Mouse (Mus musculus): ENCODE results near the gene E130309D02Rik.

Gene E130309D02Rik

DNA sequence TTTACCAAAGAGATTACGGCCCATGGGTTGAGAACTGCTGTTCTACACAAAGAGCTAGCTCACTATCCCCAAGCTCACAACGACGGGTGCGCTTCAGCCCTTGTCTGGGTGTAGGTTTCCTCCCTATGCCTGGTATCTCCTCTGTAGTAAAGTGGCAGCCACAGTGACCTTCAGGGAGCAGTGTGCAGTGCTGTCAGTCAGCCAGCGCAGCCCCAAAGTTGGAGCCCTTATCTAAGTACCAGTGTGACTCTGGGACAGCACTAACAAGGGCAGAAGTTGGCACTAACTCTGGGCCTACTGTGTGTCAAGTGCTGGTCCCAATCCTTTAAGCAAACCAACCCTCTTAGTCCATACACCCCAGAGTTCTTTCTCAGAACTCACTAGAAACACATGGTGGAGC is 6.3 kb downstream of the E130309D02Rik start:
- DNase-seq, result no peak

DNA sequence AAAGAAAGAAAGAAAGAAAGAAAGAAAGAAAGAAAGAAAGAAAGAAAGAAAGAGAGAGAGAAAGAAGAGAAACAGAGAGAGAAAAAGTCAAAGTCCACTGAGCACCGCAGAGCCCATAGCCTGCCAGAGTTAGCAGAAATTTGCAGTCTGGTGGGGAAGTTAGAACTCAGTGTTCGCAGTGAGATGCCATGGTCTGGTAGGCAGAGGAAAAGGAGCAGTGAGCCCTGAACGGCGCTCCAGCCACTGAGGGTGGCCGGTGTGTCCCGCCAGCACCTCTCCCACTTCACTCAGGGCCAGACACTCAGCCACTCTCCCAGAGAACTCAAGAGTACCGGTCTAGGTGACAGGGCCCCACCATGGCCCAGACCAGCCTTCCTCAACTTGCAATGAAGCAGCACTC is 10.9 kb downstream of the E130309D02Rik start:
- no peak for DNase-seq

DNA sequence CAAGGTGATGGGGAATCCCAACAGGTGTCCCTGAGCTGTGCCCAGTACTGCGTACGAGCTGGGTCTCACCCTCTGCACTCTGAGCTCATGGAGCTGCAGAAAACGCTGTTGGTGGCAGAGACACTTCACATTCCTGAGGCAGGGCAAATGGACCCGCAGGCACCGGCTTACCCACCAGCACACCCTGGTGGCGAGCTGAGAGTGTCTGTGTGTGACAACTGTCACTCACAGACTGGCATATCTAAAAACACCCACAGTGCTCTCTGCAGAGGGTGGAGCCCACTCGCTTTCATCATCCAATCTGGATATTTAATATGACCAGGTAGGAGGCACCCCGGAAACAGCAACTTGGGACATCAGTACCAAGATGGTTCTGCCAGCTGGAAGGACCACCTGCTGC is 13.9 kb downstream of the E130309D02Rik start:
- DNase-seq, result no peak

DNA sequence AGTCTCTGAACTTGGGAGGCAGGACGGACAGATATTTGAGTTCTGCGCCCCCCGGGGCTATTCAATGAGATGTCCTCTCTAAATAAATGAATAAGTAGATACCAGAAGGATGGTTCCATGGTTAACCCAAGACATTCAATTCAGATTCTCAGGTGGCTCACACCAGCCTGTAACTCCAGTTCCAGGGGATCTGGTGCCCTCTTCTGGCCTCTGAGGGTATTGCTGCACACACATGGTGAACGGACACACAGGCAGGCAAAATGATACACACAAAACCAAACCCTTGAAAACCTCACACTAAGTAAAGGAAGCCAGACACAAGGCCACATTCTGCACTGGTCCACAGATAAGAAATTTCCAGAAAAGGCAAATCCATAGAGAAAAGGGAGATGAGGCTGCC is 15.5 kb downstream of the E130309D02Rik start:
- DNase-seq, result peak; percentile 61 to 66

DNA sequence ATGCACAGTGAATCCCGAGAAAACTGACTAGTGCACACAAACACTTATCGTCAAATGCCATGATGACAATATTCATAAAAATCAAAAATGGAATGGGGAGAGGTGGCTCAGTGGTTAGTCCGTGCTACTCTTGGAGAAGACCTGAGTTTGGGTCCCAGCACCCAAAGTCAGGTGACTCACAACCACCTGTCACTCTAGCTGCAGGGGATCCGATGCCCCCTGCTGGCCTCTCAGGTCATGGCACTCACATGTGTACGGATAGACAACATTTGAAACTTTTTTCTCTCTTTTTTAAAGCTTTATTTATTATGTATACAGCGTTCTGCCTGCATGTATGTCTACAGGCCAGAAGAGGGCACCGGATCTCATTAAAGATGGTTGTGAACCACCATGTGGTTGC is 16.8 kb downstream of the E130309D02Rik start:
- no peak for DNase-seq

DNA sequence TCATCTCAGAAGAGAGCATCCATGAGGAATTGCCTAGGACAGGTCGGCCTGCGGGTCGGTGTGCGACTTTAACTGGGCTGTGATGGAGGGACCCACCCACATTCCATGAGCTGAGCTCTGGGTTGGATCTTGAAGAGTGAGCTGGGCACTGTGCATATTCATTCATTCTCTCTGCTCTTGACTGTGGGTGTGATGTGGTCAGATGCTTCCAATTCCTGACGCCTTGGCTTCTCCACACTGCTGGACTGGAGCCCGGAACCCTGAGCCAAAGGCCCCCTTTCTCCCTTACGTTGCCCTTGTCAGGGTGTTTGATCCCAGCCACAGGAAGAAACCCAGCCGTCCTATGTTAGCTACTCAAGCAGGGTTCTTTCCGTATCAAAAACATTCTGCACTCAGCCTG is 17.2 kb downstream of the E130309D02Rik start:
- DNase-seq, result no peak

DNA sequence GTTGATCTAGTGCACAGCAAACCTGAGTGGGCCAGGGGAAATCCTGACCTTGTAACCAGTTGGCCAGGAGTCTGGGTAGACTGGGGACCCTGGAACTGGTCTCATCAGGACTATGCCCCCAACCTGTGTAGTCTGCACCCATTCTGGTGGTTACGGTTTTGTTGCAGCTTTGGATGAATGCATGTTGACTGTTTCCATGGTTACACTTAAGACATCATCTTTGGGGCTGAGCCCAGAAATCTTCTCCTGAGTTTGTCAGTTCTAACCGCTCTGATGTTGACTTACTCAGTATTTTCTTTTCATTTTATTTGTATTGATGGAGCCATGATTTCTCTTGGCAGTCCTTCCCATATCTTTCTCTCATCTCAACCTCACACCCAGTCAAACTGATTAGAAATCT is 19.8 kb downstream of the E130309D02Rik start:
- no peak for DNase-seq

DNA sequence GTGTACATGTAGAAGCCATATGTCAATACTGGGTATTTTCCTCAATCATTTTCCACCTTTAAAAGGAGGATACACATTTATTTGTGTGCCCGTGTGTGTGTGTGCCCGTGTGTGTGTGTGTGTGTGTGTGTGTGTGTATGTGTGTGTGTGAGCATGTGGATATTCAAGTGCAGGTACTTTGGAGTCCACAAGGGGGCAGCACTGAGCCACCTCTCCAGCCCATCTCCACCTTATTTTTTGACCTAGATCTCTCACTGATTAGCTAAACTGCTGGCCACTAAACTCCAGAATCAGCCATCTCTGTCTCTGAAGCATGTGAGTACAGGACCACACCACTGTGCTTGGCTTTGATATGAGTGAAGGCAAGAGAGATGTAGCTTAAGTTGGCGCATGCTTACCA is 20.3 kb downstream of the E130309D02Rik start:
- no peak for DNase-seq

DNA sequence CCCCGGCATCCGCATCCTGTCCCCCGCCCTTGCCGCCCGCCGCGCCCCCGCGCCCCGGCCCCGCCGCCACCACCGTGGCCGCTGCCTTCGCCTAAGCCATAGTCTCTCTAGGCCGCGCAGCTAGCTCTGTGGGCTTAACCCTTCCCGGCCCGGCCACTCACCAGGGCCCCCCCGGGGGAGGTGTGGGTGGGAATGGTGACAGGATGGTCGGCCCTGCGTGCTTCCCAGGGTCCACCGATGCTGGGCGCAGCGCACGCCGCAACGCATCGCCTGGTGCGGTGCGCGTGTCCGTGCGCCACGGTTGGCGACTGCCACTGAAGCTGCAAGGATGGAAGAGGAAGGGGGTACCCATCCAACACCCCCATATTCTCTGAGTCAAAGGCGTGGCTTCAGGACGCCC is 21.8 kb downstream of the E130309D02Rik start, which contains the start of gene Zfp853:
Zfp853 (minus strand) TSS at position 220 of the 400 bp plus-strand sequence.
- DNase-seq, result no peak

DNA sequence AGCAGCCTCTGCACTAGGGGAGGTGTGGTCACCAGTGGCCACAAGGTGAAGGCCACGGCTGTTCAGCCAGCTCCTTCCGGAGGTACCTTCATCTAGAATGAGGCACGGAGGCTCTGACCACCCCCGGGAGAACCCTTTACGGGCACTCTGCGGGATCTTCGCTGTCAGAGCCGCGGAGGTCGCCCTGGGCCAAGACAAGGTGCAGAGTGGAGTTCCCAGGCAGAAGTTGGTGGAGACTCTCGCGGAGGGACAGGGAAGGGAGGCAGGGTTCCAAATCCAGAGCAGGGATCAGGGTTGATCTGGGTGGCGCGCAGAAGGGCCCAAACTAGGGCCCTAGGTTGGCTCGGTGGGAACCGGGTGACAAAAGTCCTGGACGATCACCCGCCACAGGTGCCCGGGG is 22.3 kb downstream of the E130309D02Rik start:
- DNase-seq, result no peak

DNA sequence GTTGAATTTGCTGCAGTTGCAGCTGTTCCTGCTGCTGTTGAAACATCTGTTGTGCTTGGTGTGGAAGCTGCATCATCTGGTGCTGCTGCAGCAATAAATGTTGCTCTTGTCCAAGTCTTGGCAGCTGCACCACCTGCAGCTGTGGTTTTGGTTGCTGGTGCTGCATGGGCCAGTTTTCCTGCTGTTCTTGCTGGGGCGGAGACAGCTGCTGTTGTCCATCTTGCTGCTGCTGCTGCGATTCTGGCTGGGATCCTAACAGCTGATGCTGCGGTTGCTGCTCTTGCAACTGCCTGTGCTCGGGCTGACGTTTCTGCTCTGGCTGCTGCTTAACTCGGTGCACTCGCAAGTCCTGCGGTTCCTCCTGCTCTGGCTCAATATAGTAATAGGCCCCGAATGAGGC is 25.9 kb downstream of the E130309D02Rik start:
- DNase-seq, result no peak

DNA sequence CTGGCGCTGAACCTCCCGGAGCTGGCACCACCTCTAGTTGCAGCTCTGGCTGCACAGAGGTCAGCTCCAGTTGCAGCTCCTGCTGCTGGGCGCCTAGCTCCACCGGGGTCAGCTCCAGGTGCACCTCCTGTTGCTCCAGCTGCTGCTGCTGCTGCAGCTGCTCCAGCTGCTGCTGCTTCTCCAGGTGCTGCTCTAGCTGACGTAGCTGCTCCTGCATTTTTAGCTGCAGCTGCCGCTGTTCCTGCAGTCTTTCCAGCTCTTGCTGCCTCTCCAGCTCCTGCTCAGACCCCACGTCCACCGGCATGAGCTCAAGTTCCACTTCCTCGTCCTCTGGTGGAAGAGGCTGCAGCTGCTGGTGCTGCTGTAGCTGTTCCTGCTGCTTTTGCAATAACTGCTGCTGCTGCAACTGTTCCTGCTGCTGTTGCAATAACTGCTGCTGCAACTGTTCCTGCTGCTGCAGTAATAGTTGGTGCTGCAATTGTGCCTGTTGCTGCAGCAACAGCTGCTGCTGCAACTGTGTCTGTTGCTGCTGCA is 26.7 kb downstream of the E130309D02Rik start:
- no peak for DNase-seq

DNA sequence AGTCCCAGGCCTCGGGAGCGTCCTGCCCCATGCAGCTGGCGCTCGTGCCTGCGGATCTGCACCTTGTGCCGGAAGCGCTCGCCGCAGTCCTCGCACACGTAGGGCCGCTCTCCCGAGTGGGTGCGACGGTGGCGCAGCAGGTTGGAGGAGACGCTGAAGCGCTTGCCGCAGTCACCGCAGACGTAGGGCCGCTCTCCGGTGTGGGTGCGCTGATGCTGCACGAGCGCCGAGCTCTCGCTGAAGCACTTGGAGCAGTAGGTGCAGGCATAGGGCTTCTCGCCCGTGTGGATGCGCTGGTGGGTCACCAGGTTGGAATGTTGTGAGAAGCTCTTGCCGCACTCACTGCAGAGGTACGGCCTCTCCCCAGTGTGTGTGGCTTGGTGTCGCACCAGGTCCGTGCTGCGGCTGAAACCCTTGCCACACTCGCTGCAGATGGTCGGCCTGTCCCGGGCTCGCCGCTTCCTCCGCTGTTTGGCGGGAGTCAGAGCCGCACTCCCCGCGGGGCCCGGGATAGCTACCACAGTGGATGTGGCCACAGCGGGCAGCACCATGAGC is 27.3 kb downstream of the E130309D02Rik start:
- peak; percentile 54 for DNase-seq

DNA sequence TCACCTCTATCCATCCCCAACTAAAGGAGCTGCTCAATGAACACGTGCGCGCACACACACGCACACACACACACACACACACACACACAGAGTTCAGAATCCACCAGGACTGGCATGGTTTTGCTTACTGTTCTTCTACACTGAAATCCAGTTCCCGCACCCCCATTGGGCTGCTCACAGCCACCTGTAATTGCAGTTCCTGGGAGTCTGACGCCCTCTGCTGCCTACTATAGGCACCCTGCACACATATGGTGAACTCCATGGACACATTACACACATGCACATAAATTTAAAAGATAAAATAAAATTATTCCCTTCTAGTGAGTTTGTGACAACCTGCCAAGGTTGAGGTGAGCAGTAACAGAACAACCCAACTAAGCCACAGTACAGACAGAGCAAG is 30.4 kb downstream of the E130309D02Rik start:
- DNase-seq, result no peak

DNA sequence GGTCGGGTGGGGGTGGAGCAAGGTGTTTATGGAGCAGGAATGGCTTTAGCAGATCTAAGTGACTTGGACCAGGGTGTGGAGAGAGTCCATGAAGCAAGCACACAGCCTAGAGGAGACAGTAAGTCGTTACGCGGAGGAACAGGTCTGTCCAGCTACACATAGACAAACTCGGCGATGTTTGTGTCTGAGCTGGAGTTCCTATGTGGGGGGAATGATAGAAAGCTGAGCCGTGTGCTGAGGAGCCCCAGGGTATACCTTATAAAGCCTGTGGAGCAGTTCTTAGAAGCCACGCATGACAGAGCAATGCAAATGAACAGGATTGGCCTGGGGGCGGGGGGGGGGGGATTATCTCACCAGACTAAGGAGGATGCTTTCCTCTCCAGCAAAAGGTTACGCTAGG is 35.9 kb downstream of the E130309D02Rik start:
- no peak for DNase-seq

DNA sequence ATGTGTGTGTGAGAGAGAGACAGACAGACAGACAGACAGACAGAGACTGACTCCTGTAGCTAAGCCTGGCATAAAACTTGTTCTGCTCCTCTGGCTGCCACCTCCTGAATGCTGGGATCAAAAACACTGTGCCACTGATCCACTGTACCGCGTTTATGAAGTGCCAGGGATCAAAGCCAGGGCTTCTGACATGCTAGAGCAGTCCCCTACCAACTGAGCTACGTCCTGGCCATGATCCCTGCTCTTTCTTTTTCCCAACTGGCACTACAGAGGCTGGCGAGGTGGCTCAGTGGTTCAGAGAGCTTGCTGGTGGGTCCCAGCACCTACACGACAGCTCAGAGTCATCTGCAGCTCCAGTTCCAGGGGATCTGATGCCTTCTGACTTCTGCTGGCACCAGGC is 39.4 kb downstream of the E130309D02Rik start:
- DNase-seq, result no peak

DNA sequence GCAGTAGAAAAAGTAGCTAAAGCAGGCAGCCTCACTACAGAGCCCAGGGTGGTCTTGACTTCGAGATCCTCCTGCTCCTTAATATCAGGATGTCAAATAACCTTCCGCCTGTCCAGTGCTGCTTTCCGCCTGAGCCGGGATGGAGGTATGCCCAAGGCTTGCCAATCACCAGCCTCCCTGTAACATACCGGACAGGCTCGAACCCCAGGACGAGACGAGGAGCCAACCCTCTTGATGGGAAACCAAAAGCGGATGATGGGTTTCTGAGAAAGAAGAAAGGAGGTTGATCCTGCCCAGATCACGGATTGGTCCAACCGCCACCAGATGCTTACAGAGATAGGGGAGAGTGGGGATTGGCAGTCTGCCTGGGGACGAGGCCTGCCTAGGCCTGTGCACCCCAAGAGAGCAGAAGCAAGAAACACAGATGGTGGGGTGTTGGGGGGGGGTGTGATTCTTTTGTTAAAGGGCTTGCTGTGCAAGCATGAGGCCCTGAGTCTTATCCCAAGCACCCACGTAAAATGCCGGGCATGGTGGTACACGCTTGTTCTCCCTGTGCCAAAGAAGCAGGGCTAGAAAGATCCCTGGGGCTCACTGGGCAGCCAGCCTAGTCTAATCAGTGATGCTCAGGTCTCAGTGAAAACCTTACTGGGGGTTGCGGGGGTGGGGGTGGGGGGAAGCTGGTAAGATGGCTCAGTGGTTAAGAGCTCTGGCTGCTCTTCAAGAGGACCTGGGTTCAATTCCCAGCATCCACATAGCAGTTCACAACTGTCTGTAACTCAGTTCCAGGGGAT is 42.4 kb downstream of the E130309D02Rik start:
- no peak for DNase-seq

DNA sequence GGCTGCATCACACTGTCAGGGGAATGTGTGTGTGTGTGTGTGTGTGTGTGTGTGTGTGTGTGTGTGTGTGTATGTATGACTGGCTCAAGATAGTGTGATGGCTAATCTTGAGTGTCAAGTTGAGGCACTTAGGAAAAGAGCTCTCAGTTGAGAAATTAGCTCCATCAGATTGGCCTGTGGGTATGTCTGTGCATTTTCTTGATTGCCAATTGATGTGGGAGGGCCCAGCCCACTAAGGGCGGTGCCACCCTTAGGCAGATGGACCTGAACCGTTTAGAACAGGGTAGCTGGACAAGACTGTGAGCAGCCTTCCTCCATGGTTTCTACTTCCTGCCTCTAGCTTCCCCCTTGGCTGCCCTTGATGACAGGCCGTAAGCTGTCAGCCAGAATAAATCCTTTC is 43.1 kb downstream of the E130309D02Rik start:
- DNase-seq, result no peak

DNA sequence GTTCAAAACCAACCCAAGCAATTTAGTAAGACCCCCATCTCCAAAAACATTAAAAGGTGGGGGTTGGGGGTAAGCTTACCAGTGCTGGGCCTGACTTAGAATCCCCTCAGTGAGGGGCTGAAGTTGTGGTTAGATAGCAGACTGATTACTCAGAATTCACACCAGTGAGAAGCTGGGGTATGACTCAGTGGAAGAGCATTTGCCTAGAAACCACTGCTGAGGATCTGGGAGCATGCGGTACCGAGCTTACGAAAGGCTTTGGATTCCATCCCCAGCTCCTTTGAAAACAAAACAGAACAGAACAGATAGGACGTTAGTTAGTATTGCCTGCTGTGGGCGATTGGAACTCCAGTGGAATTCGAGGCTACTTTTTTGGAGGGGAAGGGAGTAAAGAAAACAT is 43.5 kb downstream of the E130309D02Rik start:
- DNase-seq, result no peak

DNA sequence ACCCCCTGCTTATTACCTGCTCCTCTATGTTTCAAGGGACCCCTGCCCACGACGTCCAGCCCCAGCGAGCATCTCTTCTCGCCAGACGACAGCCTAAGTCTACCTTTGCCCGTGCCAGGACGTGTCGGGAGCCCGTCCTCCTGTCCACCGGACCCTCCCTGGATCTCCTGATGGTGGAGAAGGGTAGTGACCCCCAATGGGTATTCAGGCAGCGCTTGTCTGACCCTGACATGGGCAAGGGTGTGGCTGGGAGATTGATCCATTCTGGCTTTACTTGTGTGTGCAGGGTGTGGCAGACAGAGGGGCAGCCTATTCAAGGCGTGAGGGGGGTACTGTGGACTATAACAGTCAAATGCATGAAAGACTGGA is 45.0 kb downstream of the E130309D02Rik start:
- DNase-seq, result no peak

DNA sequence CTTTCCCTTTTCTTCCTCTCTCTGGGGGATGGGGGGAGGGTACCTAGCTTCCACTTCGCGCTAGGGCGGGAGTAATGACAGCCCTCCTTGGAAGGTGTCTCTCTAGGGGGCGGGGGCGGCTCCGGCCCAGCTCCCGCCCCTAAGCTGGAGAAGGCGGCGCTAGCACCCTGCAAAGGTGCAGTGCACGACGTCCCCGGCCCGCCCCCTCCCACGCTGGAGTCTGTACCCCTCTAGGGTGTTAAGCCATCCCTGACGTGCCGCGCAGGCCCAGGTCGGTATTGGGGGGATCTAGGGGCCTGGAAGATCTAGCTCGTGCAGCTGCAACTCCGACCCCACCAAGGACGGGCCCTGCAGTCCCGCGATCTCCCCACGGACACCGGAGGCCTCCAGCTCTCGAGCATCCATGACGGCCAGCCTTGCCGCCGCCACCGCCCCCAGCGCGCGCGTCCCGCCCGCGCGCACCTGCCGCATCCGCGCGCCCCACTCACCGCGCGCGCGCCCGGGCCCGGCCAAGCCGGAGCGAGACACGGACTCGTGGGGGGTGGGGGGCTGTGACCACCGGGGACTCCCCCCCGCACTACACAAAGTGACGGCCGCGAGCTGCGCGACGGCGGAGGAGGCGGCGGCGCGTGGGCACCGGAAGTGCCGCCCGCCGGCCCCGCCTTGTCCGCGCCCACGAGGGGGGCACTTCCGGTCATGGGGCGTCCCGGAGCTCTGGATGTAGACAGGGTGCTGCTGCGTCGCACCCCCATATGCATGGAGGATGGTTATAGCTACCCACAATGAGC is 45.6 kb downstream of the E130309D02Rik start, which contains the start of gene Zfp316:
Zfp316 (minus strand) TSS at position 660 of the 788 bp plus-strand sequence.
- peak; percentile 78 to 83 for DNase-seq

DNA sequence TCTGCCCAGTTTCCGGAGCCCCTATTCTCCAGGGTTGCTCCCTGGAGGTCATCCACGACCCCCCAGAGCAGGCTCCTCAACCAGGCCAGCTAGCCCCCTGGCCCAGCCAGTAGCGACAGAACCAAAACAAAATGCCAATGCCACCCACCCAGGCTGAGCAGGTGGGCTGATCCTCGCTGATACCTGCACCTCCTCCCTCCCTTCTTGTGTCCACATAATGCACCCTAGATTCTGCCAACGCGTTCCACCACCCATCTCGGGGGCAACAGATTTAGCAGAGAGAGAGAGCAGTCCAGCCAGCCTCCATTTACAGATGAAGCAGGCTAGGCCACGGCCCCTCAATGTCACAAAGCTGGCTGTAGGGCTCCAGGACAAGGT is 46.2 kb downstream of the E130309D02Rik start:
- DNase-seq, result no peak

DNA sequence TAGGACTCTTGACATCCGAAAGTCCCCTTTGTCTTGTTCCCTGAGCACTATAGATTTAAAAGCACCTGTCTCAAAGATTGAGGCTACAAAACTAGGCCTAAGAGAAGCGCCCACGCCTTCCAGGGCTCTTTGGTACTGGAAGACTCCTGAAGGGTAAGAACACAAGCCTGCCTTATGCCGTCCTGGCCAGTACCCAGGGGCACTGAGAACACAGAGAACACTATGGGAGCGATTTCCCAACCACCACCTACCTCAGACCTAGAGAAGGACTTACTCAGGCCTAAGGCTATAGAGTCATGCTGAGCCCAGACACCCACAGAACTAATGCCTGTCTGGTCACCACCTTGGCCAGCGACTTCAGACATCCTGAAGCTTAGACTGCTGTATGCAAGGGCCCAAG is 48.4 kb downstream of the E130309D02Rik start:
- no peak for DNase-seq

DNA sequence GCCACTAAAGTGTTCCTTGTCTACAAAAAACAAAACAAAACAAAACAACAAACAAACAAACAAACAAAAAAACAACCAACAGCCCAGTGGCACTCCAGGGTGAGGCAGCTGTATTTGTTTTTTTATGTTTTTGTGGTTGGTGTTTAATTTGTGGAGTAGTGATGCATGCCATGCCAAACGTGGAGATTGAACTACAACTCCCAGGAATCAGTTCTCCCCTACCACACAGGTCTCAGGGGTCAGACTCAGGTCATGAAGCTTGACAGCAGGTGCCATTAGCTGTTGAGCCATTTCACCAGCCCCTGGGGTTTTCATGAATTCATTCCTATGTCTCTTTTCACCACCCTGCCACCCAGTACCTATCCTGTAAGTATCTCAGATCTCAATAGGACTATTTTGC is 49.8 kb downstream of the E130309D02Rik start:
- DNase-seq, result no peak
